Mouse (Mus musculus) left cerebral cortex, adult 18-20 months (tissue): ENCODE data around the gene Ptprd. TPM values are rescaled to one million over a fixed set of nuclear protein-coding genes. Genes with fewer than 3 reads are reported as not detected.

ENCODE experiments used
- DNase-seq, 2 experiments: peaks; one replicate each; pipeline ENCODE4 v3.0.0; 2021 to 2022; ENCODE audit warnings: low spot score in 2 of 2, mixed read lengths in 1 of 2
- total RNA-seq, 2 experiments: library from RNA; stranded (reverse); gene quantifications; 2 replicates each; pipeline ENCODE4 v1.2.3; 2021

The Ptprd gene
- total RNA-seq, 2 experiments from 2014 or later, result 261 to 270 TPM

GRCm38 (mm10) chr4:77259250-77259971, 952.4 kb downstream of the Ptprd start:
- DNase-seq, result no peak

GRCm38 (mm10) chr4:77251188-77251587, 960.6 kb downstream of the Ptprd start:
- DNase-seq, result no peak

- DNase-seq, result no peak
Observed at GRCm38 (mm10) chr4:77249801-77250200, 962.0 kb downstream of the Ptprd start.

GRCm38 (mm10) chr4:77248918-77249317, 962.8 kb downstream of the Ptprd start:
- no peak for DNase-seq

- no peak for DNase-seq
Observed at GRCm38 (mm10) chr4:77241852-77242455, 969.8 kb downstream of the Ptprd start.

- no peak for DNase-seq
Observed at GRCm38 (mm10) chr4:77238144-77238543, 973.6 kb downstream of the Ptprd start.

GRCm38 (mm10) chr4:77233243-77233642, 978.5 kb downstream of the Ptprd start:
- no peak for DNase-seq

GRCm38 (mm10) chr4:77168866-77169265, 1042.9 kb downstream of the Ptprd start:
- no peak for DNase-seq

GRCm38 (mm10) chr4:77157601-77158000, 1054.2 kb downstream of the Ptprd start:
- no peak for DNase-seq

- DNase-seq, result peak; percentile 38 to 55
Observed at GRCm38 (mm10) chr4:77155561-77155960, 1056.2 kb downstream of the Ptprd start.

GRCm38 (mm10) chr4:77155037-77155436, 1056.7 kb downstream of the Ptprd start:
- no peak for DNase-seq

GRCm38 (mm10) chr4:77124852-77125251, 1086.9 kb downstream of the Ptprd start:
- DNase-seq, result no peak

- no peak for DNase-seq
Observed at GRCm38 (mm10) chr4:77110894-77111293, 1100.9 kb downstream of the Ptprd start.

- no peak for DNase-seq
Observed at GRCm38 (mm10) chr4:77107291-77107690, 1104.5 kb downstream of the Ptprd start.

- peak; percentile 57 to 63 for DNase-seq
Observed at GRCm38 (mm10) chr4:77083165-77083564, 1128.6 kb downstream of the Ptprd start.

GRCm38 (mm10) chr4:77077607-77078006, 1134.2 kb downstream of the Ptprd start:
- DNase-seq, result no peak

- no peak for DNase-seq
Observed at GRCm38 (mm10) chr4:77050536-77051207, 1161.1 kb downstream of the Ptprd start.

GRCm38 (mm10) chr4:77004483-77004882, 1207.3 kb downstream of the Ptprd start:
- DNase-seq, result no peak

- no peak for DNase-seq
Observed at GRCm38 (mm10) chr4:76996172-76996571, 1215.6 kb downstream of the Ptprd start.

- no peak for DNase-seq
Observed at GRCm38 (mm10) chr4:76989961-76990360, 1221.8 kb downstream of the Ptprd start.

GRCm38 (mm10) chr4:76977056-76977809, 1234.5 kb downstream of the Ptprd start:
- DNase-seq, result no peak

- peak; percentile 38 to 56 for DNase-seq
Observed at GRCm38 (mm10) chr4:76948251-76948650, 1263.5 kb downstream of the Ptprd start.
